Mouse (Mus musculus) G1E (cell line): ENCODE measurements around the gene Urgcp.

ENCODE experiments used
- CTCF ChIP-seq: IDR thresholded peaks from 2 replicates; pipeline ENCODE4 v1.5.1; 2012; ENCODE audit warnings: low read depth, low read length, inconsistent platforms, mixed read lengths
- GATA1 ChIP-seq: IDR thresholded peaks from 2 replicates; pipeline ENCODE4 v1.6.1; 2012; ENCODE audit warnings: borderline replicate concordance, low read length, inconsistent platforms, mixed read lengths
- POLR2AphosphoS5 ChIP-seq: IDR thresholded peaks from 2 replicates; pipeline ENCODE4 v1.6.1; 2012; ENCODE audit warnings: low read depth, low read length, inconsistent platforms; ENCODE audit not compliant: insufficient replicate concordance

DNA sequence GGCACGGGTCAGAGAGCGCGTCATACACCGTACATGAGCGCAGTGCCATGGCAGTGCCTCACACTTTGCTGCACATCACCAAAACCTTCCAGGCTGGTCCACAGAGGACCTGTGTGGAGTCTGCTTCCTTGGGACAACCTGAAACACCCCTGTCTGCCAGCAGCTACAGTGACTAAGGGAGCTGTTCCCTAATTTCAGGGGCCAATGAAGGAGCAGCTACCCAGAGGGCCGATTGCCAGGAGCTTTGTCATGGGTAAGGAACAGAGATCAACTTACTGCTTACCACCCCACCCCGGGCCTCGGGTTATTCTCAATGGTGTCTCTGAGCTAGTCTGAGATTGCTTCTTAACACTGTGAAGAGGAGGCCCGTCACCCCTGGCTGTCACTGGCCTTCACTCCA lies 47.0 kb downstream of the Urgcp start:
- TF ChIP-seq CTCF (no peak), GATA1 (no peak), POLR2AphosphoS5 (no peak)
